Mouse (Mus musculus): ENCODE data around the gene Eif2s1. TPM values are rescaled to one million over a fixed set of nuclear protein-coding genes. Genes with fewer than 3 reads are reported as not detected.

Gene Eif2s1
- polyA plus RNA-seq, 1 experiment from 2014 or later, result 88.8 TPM

GRCm38 (mm10) chr12:78891149-78891548 is 29.5 kb downstream of the Eif2s1 start:
- Histone ChIP-seq H3K4me2 (ENCODE audit: low read depth, low read length) (no peak overlapping the region), H3K4me3 (ENCODE audit: low read depth, low read length) (no peak overlapping the region), H3K27ac (ENCODE audit: low read depth) (no peak overlapping the region), H3K9me3 (ENCODE audit: low read length) (no peaks in the 10 kb centered on the region), H3K9ac (replicated peaks) (no peak overlapping the region), H3K4me1 (ENCODE audit: insufficient read depth) (no peaks in the 10 kb centered on the region), H3K27me3 (ENCODE audit: insufficient read depth, low read length) (no peaks in the 10 kb centered on the region), H3K36me3 (replicated peaks; ENCODE audit: insufficient read depth, low read length) (peaks cover 61% of the 10 kb centered on the region)
- TF ChIP-seq CTCF (IDR thresholded peaks at IDR 0.05; ENCODE audit: low read depth) (no peak), EP300 (IDR thresholded peaks at IDR 0.05; ENCODE audit: low read depth) (no peak)
- DNase-seq (no peak), ATAC-seq (no peak)
- WGBS (ENCODE audit: insufficient replicate concordance), result 89% methylated on average over 2 of the region's 2 CpGs

DNA sequence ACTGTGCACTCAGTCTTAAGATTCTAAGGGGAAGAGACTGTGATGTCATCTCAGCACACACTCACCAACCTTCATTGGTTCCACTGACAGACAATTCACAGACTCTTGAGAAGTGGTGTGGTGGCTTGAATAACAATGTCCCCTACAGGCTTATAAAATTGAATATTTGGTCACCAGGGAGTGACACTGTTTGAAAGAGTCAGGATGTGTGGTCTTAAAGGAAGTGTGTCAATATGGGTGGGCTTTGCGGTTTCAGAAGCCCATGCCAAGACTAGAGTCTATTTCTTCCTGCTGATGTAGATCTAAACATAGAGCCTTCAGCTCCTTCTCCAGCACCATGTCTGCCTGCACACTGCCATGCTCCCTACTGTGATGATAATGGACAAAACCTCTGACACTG is 36.2 kb downstream of the Eif2s1 start:
- Histone ChIP-seq H3K9me3 (ENCODE audit: low read length) (no peaks in the 10 kb centered on the region), H3K4me2 (ENCODE audit: low read depth, low read length) (no peak overlapping the region), H3K27me3 (ENCODE audit: insufficient read depth, low read length) (no peaks in the 10 kb centered on the region), H3K4me3 (ENCODE audit: low read depth, low read length) (no peak overlapping the region), H3K27ac (ENCODE audit: low read depth) (no peak overlapping the region), H3K4me1 (ENCODE audit: insufficient read depth) (no peaks in the 10 kb centered on the region), H3K9ac (replicated peaks) (no peak overlapping the region), H3K36me3 (replicated peaks; ENCODE audit: insufficient read depth, low read length) (peaks cover 30% of the 10 kb centered on the region)
- no peak for TF ChIP-seq EP300 (IDR thresholded peaks at IDR 0.05; ENCODE audit: low read depth)
- TF ChIP-seq CTCF (IDR thresholded peaks at IDR 0.05; ENCODE audit: low read depth), result no peak
- DNase-seq, result no peak
- no peak for ATAC-seq
- WGBS (ENCODE audit: insufficient replicate concordance), result 65% methylated on average over 1 of the region's 1 CpGs

DNA sequence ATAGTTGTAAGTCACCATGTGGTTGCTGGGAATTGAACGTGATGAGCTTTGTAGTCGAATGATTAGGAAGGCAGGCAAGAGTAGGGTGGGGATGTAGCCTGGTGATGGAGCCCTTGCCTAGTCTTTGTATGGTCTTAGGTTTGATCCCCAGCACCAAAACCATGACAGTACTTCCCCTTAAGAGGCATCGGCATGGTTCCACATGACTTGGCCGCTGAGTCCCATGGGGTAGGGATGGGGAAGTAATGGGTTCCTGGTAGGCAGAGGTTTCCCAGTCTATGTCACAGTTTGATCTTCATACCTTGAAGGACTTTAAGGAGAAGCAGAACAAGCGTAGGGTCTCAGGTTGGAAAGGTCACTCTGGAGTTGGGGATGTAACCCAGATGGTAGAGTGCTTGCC is 39.8 kb downstream of the Eif2s1 start:
- H3K27ac ChIP-seq (ENCODE audit: low read depth), result no peak overlapping the region
- H3K4me3 ChIP-seq (ENCODE audit: low read depth, low read length), result no peak overlapping the region
- TF ChIP-seq EP300 (IDR thresholded peaks at IDR 0.05; ENCODE audit: low read depth) (no peak), CTCF (IDR thresholded peaks at IDR 0.05; ENCODE audit: low read depth) (no peak)
- no peaks in the 10 kb centered on the region for H3K9me3 ChIP-seq (ENCODE audit: low read length)
- no peak for ATAC-seq
- no peak overlapping the region for H3K9ac ChIP-seq (replicated peaks)
- peaks cover 6% of the 10 kb centered on the region for H3K36me3 ChIP-seq (replicated peaks; ENCODE audit: insufficient read depth, low read length)
- H3K4me1 ChIP-seq (ENCODE audit: insufficient read depth), result no peaks in the 10 kb centered on the region
- no peak for DNase-seq
- H3K4me2 ChIP-seq (ENCODE audit: low read depth, low read length), result no peak overlapping the region
- 67% methylated on average over 5 of the region's 5 CpGs for whole genome bisulfite sequencing (ENCODE audit: insufficient replicate concordance)
- H3K27me3 ChIP-seq (ENCODE audit: insufficient read depth, low read length), result no peaks in the 10 kb centered on the region; the same call in 1 of the 2 replicates

GRCm38 (mm10) chr12:78903313-78903712 is 41.7 kb downstream of the Eif2s1 start:
- no peaks in the 10 kb centered on the region for H3K9me3 ChIP-seq (ENCODE audit: low read length)
- H3K27me3 ChIP-seq (ENCODE audit: insufficient read depth, low read length), result no peaks in the 10 kb centered on the region; the same call in 1 of the 2 replicates
- DNase-seq, result no peak
- H3K4me3 ChIP-seq (ENCODE audit: low read depth, low read length), result no peak overlapping the region
- TF ChIP-seq CTCF (IDR thresholded peaks at IDR 0.05; ENCODE audit: low read depth) (no peak), EP300 (IDR thresholded peaks at IDR 0.05; ENCODE audit: low read depth) (no peak)
- H3K27ac ChIP-seq (ENCODE audit: low read depth), result no peak overlapping the region
- ATAC-seq, result no peak
- 0 out of 2 replicates have a peak, but pooled peaks cover 6% of the 10 kb centered on the region for H3K4me1 ChIP-seq (ENCODE audit: insufficient read depth)
- no peak overlapping the region for H3K4me2 ChIP-seq (ENCODE audit: low read depth, low read length)
- no peak overlapping the region for H3K9ac ChIP-seq (replicated peaks)
- peaks cover 6% of the 10 kb centered on the region; the same call in 1 of the 2 replicates for H3K36me3 ChIP-seq (replicated peaks; ENCODE audit: insufficient read depth, low read length)
- whole genome bisulfite sequencing (ENCODE audit: insufficient replicate concordance), result 84% methylated on average over 4 of the region's 4 CpGs

DNA sequence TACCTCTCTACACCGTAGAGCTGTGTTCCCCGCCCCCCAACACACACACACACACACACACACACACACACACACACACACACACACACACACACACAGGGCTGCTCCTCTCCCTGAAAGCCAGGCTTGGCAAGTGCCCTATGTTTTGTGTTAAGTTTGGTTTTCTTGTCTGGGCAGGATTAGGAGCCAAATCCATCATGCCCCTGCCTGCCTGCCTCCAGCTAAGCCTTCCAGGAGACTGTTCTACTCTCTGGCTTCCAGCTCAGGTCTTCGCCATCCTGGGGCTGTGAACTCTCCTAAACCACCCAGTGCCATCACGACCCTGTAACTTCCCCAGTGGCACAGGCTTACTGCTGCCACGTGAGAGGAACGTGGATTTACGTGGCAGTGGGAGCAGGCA is 42.9 kb downstream of the Eif2s1 start:
- Histone ChIP-seq H3K4me1 (ENCODE audit: insufficient read depth) (peaks cover 7% of the 10 kb centered on the region; the same call in 1 of the 2 replicates), H3K9me3 (ENCODE audit: low read length) (peaks cover 7% of the 10 kb centered on the region), H3K27ac (ENCODE audit: low read depth) (no peak overlapping the region), H3K4me3 (ENCODE audit: low read depth, low read length) (peak overlapping the region; percentile 66), H3K27me3 (ENCODE audit: insufficient read depth, low read length) (peaks cover 2% of the 10 kb centered on the region; the same call in 1 of the 2 replicates), H3K9ac (replicated peaks) (peak overlapping the region; percentile 58), H3K4me2 (ENCODE audit: low read depth, low read length) (peak overlapping the region; percentile 64), H3K36me3 (replicated peaks; ENCODE audit: insufficient read depth, low read length) (peaks cover 6% of the 10 kb centered on the region; the same call in 1 of the 2 replicates)
- 75% methylated on average over 7 of the region's 7 CpGs for WGBS (ENCODE audit: insufficient replicate concordance)
- TF ChIP-seq EP300 (IDR thresholded peaks at IDR 0.05; ENCODE audit: low read depth) (no peak), CTCF (IDR thresholded peaks at IDR 0.05; ENCODE audit: low read depth) (no peak)
- DNase-seq (no peak), ATAC-seq (no peak)

- Histone ChIP-seq H3K4me3 (ENCODE audit: low read depth, low read length) (peak within 1 kb of the TSS; percentile 66), H3K27me3 (ENCODE audit: insufficient read depth, low read length) (peaks cover 12% of the 10 kb centered on the region), H3K9me3 (ENCODE audit: low read length) (peaks cover 7% of the 10 kb centered on the region), H3K4me2 (ENCODE audit: low read depth, low read length) (peak within 1 kb of the TSS; percentile 78), H3K9ac (replicated peaks) (peak within 1 kb of the TSS; percentile 65), H3K4me1 (ENCODE audit: insufficient read depth) (peaks cover 18% of the 10 kb centered on the region), H3K27ac (ENCODE audit: low read depth) (peak within 1 kb of the TSS; percentile 25; the same call in 1 of the 2 replicates), H3K36me3 (replicated peaks; ENCODE audit: insufficient read depth, low read length) (no peaks in the 10 kb centered on the region)
- 4% methylated on average over 35 of the region's 38 CpGs for WGBS (ENCODE audit: insufficient replicate concordance)
- DNase-seq (peak; percentile 91), ATAC-seq (peak; percentile 41)
- no peak for TF ChIP-seq EP300 (IDR thresholded peaks at IDR 0.05; ENCODE audit: low read depth)
- peak; percentile 76 for TF ChIP-seq CTCF (IDR thresholded peaks at IDR 0.05; ENCODE audit: low read depth)
Measured at GRCm38 (mm10) chr12:78906707-78907162, 45.1 kb downstream of the Eif2s1 start, which contains the start of gene Plek2. Gene Plek2 (minus strand): TSS chr12:78906964.

All from liver, postnatal 0 days (tissue).